Mouse (Mus musculus): ENCODE measurements at regions not wholly inside any gene's neighbourhood (a gene's known extent, or its start where the extent isn't known, plus 50 kb on each side); places are given as distances from the start of the nearest gene placed in this dataset.

- TF ChIP-seq MXI1 (IDR thresholded peaks at IDR 0.05; ENCODE audit: low read depth, low read length) (no peak), CTCF (conservative IDR thresholded peaks at IDR 0.05 in 1 of 2, IDR thresholded peaks at IDR 0.05 in 1 of 2; ENCODE audit: low read depth in 2 of 2, low read length in 2 of 2) (no peak), SIN3A (IDR thresholded peaks at IDR 0.05; ENCODE audit: low read length) (no peak), ZKSCAN1 (IDR thresholded peaks at IDR 0.05; ENCODE audit: borderline replicate concordance, low read depth, low read length) (no peak), USF1 (IDR thresholded peaks at IDR 0.05; ENCODE audit: low read depth, low read length) (no peak), GABPA (IDR thresholded peaks at IDR 0.05; ENCODE audit: insufficient replicate concordance, low read depth, low read length) (no peak), CHD2 (IDR thresholded peaks at IDR 0.05; ENCODE audit: low read length) (no peak), MAZ (IDR thresholded peaks at IDR 0.05; ENCODE audit: low read depth, low read length) (no peak), UBTF (IDR thresholded peaks at IDR 0.05; ENCODE audit: low read depth, low read length) (no peak), TCF12 (IDR thresholded peaks at IDR 0.05; ENCODE audit: low read depth, low read length) (no peak), ETS1 (conservative IDR thresholded peaks at IDR 0.05; ENCODE audit: low read depth, low read length) (no peak), MAFK (IDR thresholded peaks at IDR 0.05; ENCODE audit: insufficient replicate concordance, low read length) (no peak), NRF1 (IDR thresholded peaks at IDR 0.05; ENCODE audit: low read depth, low read length) (no peak), ZMIZ1 (IDR thresholded peaks at IDR 0.05; ENCODE audit: low read depth, low read length) (no peak), HCFC1 (IDR thresholded peaks at IDR 0.05; ENCODE audit: low read depth, low read length) (no peak), EP300 (IDR thresholded peaks at IDR 0.05; ENCODE audit: low read length) (no peak)
- Histone ChIP-seq H3K27ac (ENCODE audit: insufficient read depth, low read depth) (no peak overlapping the region), H3K4me2 (ENCODE audit: insufficient read depth, low read depth, poor library complexity, severe bottlenecking) (no peak overlapping the region), H3K9ac (ENCODE audit: insufficient read depth, low read depth) (no peak overlapping the region), H3K9me3 (replicated peaks; ENCODE audit: low read length) (peaks cover 3% of the 10 kb centered on the region), H3K79me2 (replicated peaks; ENCODE audit: control insufficient read depth, extremely low read depth, insufficient read depth, poor library complexity, severe bottlenecking) (no peaks in the 10 kb centered on the region), H3K36me3 (replicated peaks in 1 of 2; ENCODE audit: control insufficient read depth in 1 of 2, insufficient read depth in 1 of 2, low read length in 1 of 2) (peaks cover 5 to 12% of the 10 kb centered on the region in 2 experiments), H3K4me3 (replicated peaks in 1 of 3; ENCODE audit: low read depth in 2 of 3, low read length in 2 of 3, poor library complexity in 1 of 3) (no peak overlapping the region), H3K4me1 (ENCODE audit: control insufficient read depth in 1 of 2, insufficient read depth in 2 of 2) (no peaks in the 10 kb centered on the region; a peak in 1 of 4 replicates), H3K27me3 (replicated peaks) (no peaks in the 10 kb centered on the region)
- dilution Hi-C loops (cut with MboI; ENCODE audit: extremely low pct_ligation_motif_present, extremely low pct_unique_long_range_greater_than_20kb, low sequenced_read_pairs) (no loop called here), in situ Hi-C loops (cut with MboI; ENCODE audit: low pct_ligation_motif_present, low pct_unique_long_range_greater_than_20kb, low sequenced_read_pairs) (no loop called here)
- DNase-seq (ENCODE audit: extremely low read depth), result no peak
Measured at GRCm38 (mm10) chr11:113093895-113094445, 311.9 kb downstream of the Sox9 start.

GRCm38 (mm10) chr11:113095625-113096024 is 313.6 kb downstream of the Sox9 start:
- no peak overlapping the region for H3K4me3 ChIP-seq (replicated peaks in 1 of 3; ENCODE audit: low read depth in 2 of 3, low read length in 2 of 3, poor library complexity in 1 of 3)
- H3K9me3 ChIP-seq (replicated peaks; ENCODE audit: low read length), result peaks cover 3% of the 10 kb centered on the region
- in situ Hi-C loops (cut with MboI; ENCODE audit: low pct_ligation_motif_present, low pct_unique_long_range_greater_than_20kb, low sequenced_read_pairs), result no loop called here
- no peaks in the 10 kb centered on the region for H3K79me2 ChIP-seq (replicated peaks; ENCODE audit: control insufficient read depth, extremely low read depth, insufficient read depth, poor library complexity, severe bottlenecking)
- no peaks in the 10 kb centered on the region; a peak in 1 of 4 replicates for H3K4me1 ChIP-seq (ENCODE audit: control insufficient read depth in 1 of 2, insufficient read depth in 2 of 2)
- peaks cover 5 to 12% of the 10 kb centered on the region in 2 experiments for H3K36me3 ChIP-seq (replicated peaks in 1 of 2; ENCODE audit: control insufficient read depth in 1 of 2, insufficient read depth in 1 of 2, low read length in 1 of 2)
- TF ChIP-seq IRF4 (IDR thresholded peaks at IDR 0.05; ENCODE audit: low read depth, low read length), result no peak
- TF ChIP-seq SMC3 (IDR thresholded peaks at IDR 0.05; ENCODE audit: low read depth, low read length), result no peak
- TF ChIP-seq RAD21 (IDR thresholded peaks at IDR 0.05; ENCODE audit: low read depth, low read length), result no peak
- no peak for TF ChIP-seq MAZ (IDR thresholded peaks at IDR 0.05; ENCODE audit: low read depth, low read length)
- TF ChIP-seq MAFK (IDR thresholded peaks at IDR 0.05; ENCODE audit: insufficient replicate concordance, low read length), result no peak
- no peak for TF ChIP-seq EP300 (IDR thresholded peaks at IDR 0.05; ENCODE audit: low read length)
- TF ChIP-seq POLR2AphosphoS2 (IDR thresholded peaks at IDR 0.05; ENCODE audit: low read depth, low read length), result no peak
- TF ChIP-seq CHD1 (IDR thresholded peaks at IDR 0.05; ENCODE audit: low read depth, low read length), result no peak
- no peak for TF ChIP-seq TBP (conservative IDR thresholded peaks at IDR 0.05; ENCODE audit: low read depth, low read length)
- no peak for TF ChIP-seq USF1 (IDR thresholded peaks at IDR 0.05; ENCODE audit: low read depth, low read length)
- TF ChIP-seq RCOR1 (conservative IDR thresholded peaks at IDR 0.05; ENCODE audit: low read depth, low read length), result no peak
- no peak for TF ChIP-seq KAT2A (IDR thresholded peaks at IDR 0.05; ENCODE audit: insufficient replicate concordance, low read length)
- no peak for TF ChIP-seq CHD2 (IDR thresholded peaks at IDR 0.05; ENCODE audit: low read length)
- no peak for TF ChIP-seq MAX (IDR thresholded peaks at IDR 0.05; ENCODE audit: low read length)
- TF ChIP-seq HCFC1 (IDR thresholded peaks at IDR 0.05; ENCODE audit: low read depth, low read length), result no peak
- TF ChIP-seq GABPA (IDR thresholded peaks at IDR 0.05; ENCODE audit: insufficient replicate concordance, low read depth, low read length), result no peak
- TF ChIP-seq TCF12 (IDR thresholded peaks at IDR 0.05; ENCODE audit: low read depth, low read length), result no peak
- no peak for TF ChIP-seq SIN3A (IDR thresholded peaks at IDR 0.05; ENCODE audit: low read length)
- TF ChIP-seq E2F4 (IDR thresholded peaks at IDR 0.05; ENCODE audit: insufficient replicate concordance, low read depth, low read length), result no peak
- H3K9ac ChIP-seq (ENCODE audit: insufficient read depth, low read depth), result no peak overlapping the region
- no peak overlapping the region for H3K4me2 ChIP-seq (ENCODE audit: insufficient read depth, low read depth, poor library complexity, severe bottlenecking)
- no peaks in the 10 kb centered on the region for H3K27me3 ChIP-seq (replicated peaks)
- dilution Hi-C loops (cut with MboI; ENCODE audit: extremely low pct_ligation_motif_present, extremely low pct_unique_long_range_greater_than_20kb, low sequenced_read_pairs), result no loop called here
- no peak for DNase-seq (ENCODE audit: extremely low read depth)
- no peak overlapping the region for H3K27ac ChIP-seq (ENCODE audit: insufficient read depth, low read depth)
